Mouse (Mus musculus): ENCODE measurements at regions not wholly inside any gene's neighbourhood (a gene's known extent, or its start where the extent isn't known, plus 50 kb on each side); places are given as distances from the start of the nearest gene placed in this dataset.
A peak's percentile ranks its signal among the peaks of the same experiment; 100 is the strongest.

- Histone ChIP-seq H3K9ac (ENCODE audit: low read length) (no peak overlapping the region), H3K4me1 (ENCODE audit: control insufficient read depth, insufficient read depth, low read length) (no peaks in the 10 kb centered on the region), H3K27me3 (ENCODE audit: control insufficient read depth, insufficient read depth, low read length) (no peaks in the 10 kb centered on the region), H3K9me3 (ENCODE audit: control insufficient read depth, low read length) (no peaks in the 10 kb centered on the region), H3K4me2 (ENCODE audit: low read depth, severe bottlenecking) (no peak overlapping the region), H3K27ac (replicated peaks; ENCODE audit: low read depth, low read length) (no peak overlapping the region), H3K36me3 (ENCODE audit: control insufficient read depth, insufficient read depth, low read length) (no peaks in the 10 kb centered on the region), H3K4me3 (ENCODE audit: low read depth, low read length) (no peak overlapping the region)
- 91% methylated on average over 2 of the region's 2 CpGs for WGBS
- ATAC-seq (ENCODE audit: insufficient number of reproducible peaks, low FRiP score, low TSS enrichment, low read depth) (no peak), DNase-seq (ENCODE audit: low spot score) (no peak)
These were observed 84.2 kb downstream of the Ddx1 start for GRCm38 (mm10) chr12:13164791-13165190.

GRCm38 (mm10) chr12:13161051-13161450, 88.0 kb downstream of the Ddx1 start:
- H3K27ac ChIP-seq (replicated peaks; ENCODE audit: low read depth, low read length) = no peak overlapping the region
- WGBS = 97% methylated on average over 1 of the region's 1 CpGs

GRCm38 (mm10) chr12:13159346-13160055, 89.5 kb downstream of the Ddx1 start:
- Histone ChIP-seq H3K27ac (replicated peaks; ENCODE audit: low read depth, low read length) (no peak overlapping the region), H3K4me2 (ENCODE audit: low read depth, severe bottlenecking) (no peak overlapping the region), H3K4me1 (ENCODE audit: control insufficient read depth, insufficient read depth, low read length) (peaks cover 21% of the 10 kb centered on the region), H3K9ac (ENCODE audit: low read length) (no peak overlapping the region), H3K36me3 (ENCODE audit: control insufficient read depth, insufficient read depth, low read length) (no peaks in the 10 kb centered on the region), H3K9me3 (ENCODE audit: control insufficient read depth, low read length) (no peaks in the 10 kb centered on the region), H3K4me3 (ENCODE audit: low read depth, low read length) (no peak overlapping the region), H3K27me3 (ENCODE audit: control insufficient read depth, insufficient read depth, low read length) (no peaks in the 10 kb centered on the region)
- DNase-seq (ENCODE audit: low spot score) (no peak), ATAC-seq (ENCODE audit: insufficient number of reproducible peaks, low FRiP score, low TSS enrichment, low read depth) (no peak)

More at GRCm38 (mm10) chr12:13161051-13161450, 88.0 kb downstream of the Ddx1 start:
- H3K4me3 ChIP-seq (ENCODE audit: low read depth, low read length) = no peak overlapping the region
- DNase-seq (ENCODE audit: low spot score) (no peak), ATAC-seq (ENCODE audit: insufficient number of reproducible peaks, low FRiP score, low TSS enrichment, low read depth) (no peak)
- no peaks in the 10 kb centered on the region for H3K36me3 ChIP-seq (ENCODE audit: control insufficient read depth, insufficient read depth, low read length)
- no peaks in the 10 kb centered on the region for H3K9me3 ChIP-seq (ENCODE audit: control insufficient read depth, low read length)
- H3K9ac ChIP-seq (ENCODE audit: low read length) = no peak overlapping the region
- H3K4me2 ChIP-seq (ENCODE audit: low read depth, severe bottlenecking) = no peak overlapping the region
- no peaks in the 10 kb centered on the region for H3K27me3 ChIP-seq (ENCODE audit: control insufficient read depth, insufficient read depth, low read length)
- H3K4me1 ChIP-seq (ENCODE audit: control insufficient read depth, insufficient read depth, low read length) = peaks cover 21% of the 10 kb centered on the region

GRCm38 (mm10) chr12:13157666-13158381, 91.2 kb downstream of the Ddx1 start:
- H3K27me3 ChIP-seq (ENCODE audit: control insufficient read depth, insufficient read depth, low read length) = no peaks in the 10 kb centered on the region
- peak; percentile 85 for DNase-seq (ENCODE audit: low spot score)

GRCm38 (mm10) chr12:13157089-13157488, 91.9 kb downstream of the Ddx1 start:
- H3K4me3 ChIP-seq (ENCODE audit: low read depth, low read length) = no peak overlapping the region
- H3K9ac ChIP-seq (ENCODE audit: low read length) = no peak overlapping the region
- no peak overlapping the region for H3K4me2 ChIP-seq (ENCODE audit: low read depth, severe bottlenecking)
- H3K27ac ChIP-seq (replicated peaks; ENCODE audit: low read depth, low read length) = peak overlapping the region; percentile 16; the same call in 1 of the 2 replicates
- DNase-seq (ENCODE audit: low spot score) = no peak
- WGBS = 67% methylated on average over 10 of the region's 10 CpGs
- H3K9me3 ChIP-seq (ENCODE audit: control insufficient read depth, low read length) = no peaks in the 10 kb centered on the region
- H3K4me1 ChIP-seq (ENCODE audit: control insufficient read depth, insufficient read depth, low read length) = peaks cover 21% of the 10 kb centered on the region
- no peak for ATAC-seq (ENCODE audit: insufficient number of reproducible peaks, low FRiP score, low TSS enrichment, low read depth)
- no peaks in the 10 kb centered on the region for H3K27me3 ChIP-seq (ENCODE audit: control insufficient read depth, insufficient read depth, low read length)
- no peaks in the 10 kb centered on the region for H3K36me3 ChIP-seq (ENCODE audit: control insufficient read depth, insufficient read depth, low read length)

More at GRCm38 (mm10) chr12:13157666-13158381, 91.2 kb downstream of the Ddx1 start:
- Histone ChIP-seq H3K9ac (ENCODE audit: low read length) (no peak overlapping the region), H3K27ac (replicated peaks; ENCODE audit: low read depth, low read length) (peak overlapping the region; percentile 74), H3K36me3 (ENCODE audit: control insufficient read depth, insufficient read depth, low read length) (no peaks in the 10 kb centered on the region), H3K9me3 (ENCODE audit: control insufficient read depth, low read length) (no peaks in the 10 kb centered on the region), H3K4me2 (ENCODE audit: low read depth, severe bottlenecking) (no peak overlapping the region), H3K4me1 (ENCODE audit: control insufficient read depth, insufficient read depth, low read length) (peaks cover 21% of the 10 kb centered on the region), H3K4me3 (ENCODE audit: low read depth, low read length) (no peak overlapping the region)
- peak; percentile 90 for ATAC-seq (ENCODE audit: insufficient number of reproducible peaks, low FRiP score, low TSS enrichment, low read depth)
- whole genome bisulfite sequencing = 24% methylated on average over 7 of the region's 7 CpGs

- Histone ChIP-seq H3K36me3 (ENCODE audit: control insufficient read depth, insufficient read depth, low read length) (no peaks in the 10 kb centered on the region), H3K4me2 (ENCODE audit: low read depth, severe bottlenecking) (no peak overlapping the region), H3K9ac (ENCODE audit: low read length) (no peak overlapping the region), H3K4me1 (ENCODE audit: control insufficient read depth, insufficient read depth, low read length) (no peaks in the 10 kb centered on the region), H3K9me3 (ENCODE audit: control insufficient read depth, low read length) (no peaks in the 10 kb centered on the region), H3K27me3 (ENCODE audit: control insufficient read depth, insufficient read depth, low read length) (no peaks in the 10 kb centered on the region), H3K27ac (replicated peaks; ENCODE audit: low read depth, low read length) (no peak overlapping the region), H3K4me3 (ENCODE audit: low read depth, low read length) (no peak overlapping the region)
- DNase-seq (ENCODE audit: low spot score) (no peak), ATAC-seq (ENCODE audit: insufficient number of reproducible peaks, low FRiP score, low TSS enrichment, low read depth) (no peak)
- 66% methylated on average over 4 of the region's 4 CpGs for WGBS
These were observed 98.3 kb downstream of the Ddx1 start for GRCm38 (mm10) chr12:13150751-13151150.

- Histone ChIP-seq H3K4me2 (ENCODE audit: low read depth, severe bottlenecking) (no peak overlapping the region), H3K4me3 (ENCODE audit: low read depth, low read length) (no peak overlapping the region), H3K27me3 (ENCODE audit: control insufficient read depth, insufficient read depth, low read length) (no peaks in the 10 kb centered on the region), H3K4me1 (ENCODE audit: control insufficient read depth, insufficient read depth, low read length) (no peaks in the 10 kb centered on the region), H3K9ac (ENCODE audit: low read length) (no peak overlapping the region), H3K9me3 (ENCODE audit: control insufficient read depth, low read length) (no peaks in the 10 kb centered on the region), H3K27ac (replicated peaks; ENCODE audit: low read depth, low read length) (no peak overlapping the region), H3K36me3 (ENCODE audit: control insufficient read depth, insufficient read depth, low read length) (no peaks in the 10 kb centered on the region)
- 77% methylated on average over 4 of the region's 4 CpGs for WGBS
- DNase-seq (ENCODE audit: low spot score) (no peak), ATAC-seq (ENCODE audit: insufficient number of reproducible peaks, low FRiP score, low TSS enrichment, low read depth) (no peak)
These were observed 101.8 kb downstream of the Ddx1 start for GRCm38 (mm10) chr12:13147251-13147650.

GRCm38 (mm10) chr12:13145186-13146115, 103.6 kb downstream of the Ddx1 start:
- DNase-seq (ENCODE audit: low spot score) (no peak), ATAC-seq (ENCODE audit: insufficient number of reproducible peaks, low FRiP score, low TSS enrichment, low read depth) (peak; percentile 54; the same call in 1 of the 2 replicates)
- Histone ChIP-seq H3K4me3 (ENCODE audit: low read depth, low read length) (no peak overlapping the region), H3K27ac (replicated peaks; ENCODE audit: low read depth, low read length) (no peak overlapping the region), H3K9ac (ENCODE audit: low read length) (no peak overlapping the region), H3K9me3 (ENCODE audit: control insufficient read depth, low read length) (no peaks in the 10 kb centered on the region), H3K27me3 (ENCODE audit: control insufficient read depth, insufficient read depth, low read length) (no peaks in the 10 kb centered on the region), H3K4me2 (ENCODE audit: low read depth, severe bottlenecking) (no peak overlapping the region), H3K36me3 (ENCODE audit: control insufficient read depth, insufficient read depth, low read length) (no peaks in the 10 kb centered on the region), H3K4me1 (ENCODE audit: control insufficient read depth, insufficient read depth, low read length) (no peaks in the 10 kb centered on the region)
- WGBS = 66% methylated on average over 10 of the region's 10 CpGs
